Mouse (Mus musculus) thymus, postnatal 25 days (tissue): Measurements from ENCODE around the gene Aprt.

Experiments used
- DNase-seq: peaks from one replicate; pipeline ENCODE4 v3.0.0; 2022

The Aprt gene

GRCm38 (mm10) chr8:122558671-122559349 is 17.9 kb downstream of the Aprt start:
- DNase-seq, result no peak

GRCm38 (mm10) chr8:122557248-122558038 is 19.3 kb downstream of the Aprt start:
- DNase-seq, result peak; percentile 42

DNA sequence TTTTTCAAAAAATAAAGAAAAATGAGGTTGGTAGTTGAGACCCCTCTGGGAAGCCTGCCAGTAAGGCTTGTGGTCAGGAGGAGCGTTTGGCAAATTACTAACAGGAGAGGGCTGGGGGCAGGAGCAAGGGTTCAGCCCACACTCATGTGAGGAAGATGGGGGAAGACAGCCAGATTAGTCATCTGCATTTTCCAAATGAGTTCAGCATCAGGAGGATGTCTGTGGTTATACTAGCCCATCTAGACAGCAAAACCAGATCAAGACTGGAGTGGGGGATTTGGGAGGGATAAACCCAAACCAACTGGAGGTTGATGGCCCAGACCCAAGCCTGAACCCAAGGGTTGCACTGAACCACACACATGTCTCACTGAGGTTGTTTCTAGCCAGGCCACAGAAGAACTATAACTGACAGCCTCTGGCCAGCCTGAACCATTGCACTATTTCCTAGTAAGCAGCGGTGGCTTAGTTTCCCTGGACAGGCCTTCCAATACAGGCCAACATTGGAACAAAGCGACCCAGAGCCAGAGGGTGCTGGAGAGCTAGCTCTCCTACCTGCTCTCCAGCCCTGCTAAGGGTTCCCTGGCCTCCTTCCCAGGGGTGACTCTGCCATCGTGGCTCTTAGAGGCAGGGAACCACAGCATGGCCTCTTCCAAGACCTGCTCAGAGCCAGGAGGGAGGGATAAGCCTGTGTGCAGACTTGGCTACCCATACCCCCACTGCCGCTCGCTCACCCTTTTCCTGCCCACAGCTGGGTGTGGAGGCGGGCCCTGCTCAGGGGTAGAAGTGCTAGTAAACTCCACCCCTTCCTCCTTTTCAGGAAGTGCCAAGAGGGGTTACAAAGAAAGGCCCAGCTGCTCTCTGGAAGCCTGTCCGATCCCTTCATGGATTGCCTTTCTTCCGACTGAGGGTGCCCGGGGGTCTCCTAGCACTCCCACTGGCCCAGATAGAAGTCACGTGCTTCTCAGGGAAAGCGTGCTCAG is 20.4 kb downstream of the Aprt start:
- DNase-seq, result peak; percentile 89

DNA sequence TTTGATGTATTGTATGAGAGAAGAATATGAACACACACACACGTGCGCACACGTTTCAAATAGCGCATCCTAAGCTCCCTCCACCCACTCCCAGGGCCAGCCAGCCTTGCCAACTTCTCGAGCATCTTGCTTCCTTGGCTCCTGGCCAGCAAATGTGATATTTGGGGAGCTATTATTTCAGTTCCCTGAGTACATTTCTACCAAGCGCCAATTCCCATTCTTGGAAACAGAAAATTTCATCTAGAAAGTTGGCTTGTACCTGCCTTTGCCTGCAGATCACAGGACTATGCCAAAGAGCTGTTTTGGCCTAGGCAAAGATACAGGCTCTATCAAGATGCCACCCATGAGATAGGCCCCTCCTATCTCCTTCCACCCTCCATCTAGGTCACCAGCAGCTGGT is 21.9 kb downstream of the Aprt start:
- DNase-seq, result no peak

GRCm38 (mm10) chr8:122551265-122552051 is 25.3 kb downstream of the Aprt start, which contains the start of gene Piezo1:
Gene Piezo1 (minus strand): TSS chr8:122551329.
- DNase-seq, result peak; percentile 96

DNA sequence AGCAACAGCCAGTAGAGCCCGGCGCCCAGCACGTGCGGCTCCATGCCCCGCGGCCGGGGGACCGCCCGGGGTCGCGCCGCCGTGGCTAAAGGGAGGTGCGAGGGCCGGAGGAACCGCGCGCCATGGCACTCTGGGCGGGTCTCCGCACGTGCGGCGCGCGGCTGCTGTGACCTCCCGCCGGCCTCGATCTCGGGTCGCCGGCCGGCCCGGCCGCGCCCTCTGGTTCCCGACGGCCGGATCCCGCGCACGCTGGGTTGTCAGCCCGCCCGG is 25.8 kb downstream of the Aprt start:
- no peak for DNase-seq

DNA sequence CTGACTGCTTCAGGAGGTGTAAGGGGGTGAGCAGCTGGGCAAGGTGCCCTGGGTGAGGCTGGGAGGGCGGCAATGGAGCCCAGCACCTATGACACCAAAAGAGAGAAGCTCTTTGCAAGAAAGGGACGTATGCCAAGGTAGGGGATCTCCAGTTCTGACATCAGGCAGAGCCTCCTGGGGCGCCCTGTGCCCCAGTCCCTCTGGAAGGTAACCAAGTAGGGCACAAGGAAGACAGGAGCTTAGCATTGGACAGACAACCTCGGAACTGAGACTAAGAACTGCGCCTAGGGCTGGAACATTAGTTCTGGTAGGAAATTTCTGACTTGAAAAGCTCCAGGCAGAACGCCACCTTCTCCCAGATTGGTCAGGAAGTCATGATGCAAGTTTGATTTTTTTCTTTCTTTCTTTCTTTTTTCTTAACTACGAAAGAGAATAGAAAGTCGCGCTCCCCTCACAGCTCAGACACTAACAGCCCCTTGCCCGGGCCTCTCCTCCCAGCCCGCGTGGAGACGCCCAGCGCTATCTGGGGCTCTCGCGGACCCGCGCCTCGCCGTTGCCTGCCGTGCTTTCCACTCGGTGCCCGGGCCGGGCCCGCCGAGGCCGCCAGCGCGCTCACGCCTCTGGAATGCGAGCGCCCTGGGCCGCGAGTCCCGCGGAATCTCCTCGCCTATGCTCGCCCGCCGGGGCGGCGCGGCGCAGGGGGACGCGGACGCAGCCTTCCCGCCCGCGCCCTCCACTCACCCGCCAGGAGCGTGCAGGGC is 26.3 kb downstream of the Aprt start:
- peak; percentile 63 for DNase-seq

DNA sequence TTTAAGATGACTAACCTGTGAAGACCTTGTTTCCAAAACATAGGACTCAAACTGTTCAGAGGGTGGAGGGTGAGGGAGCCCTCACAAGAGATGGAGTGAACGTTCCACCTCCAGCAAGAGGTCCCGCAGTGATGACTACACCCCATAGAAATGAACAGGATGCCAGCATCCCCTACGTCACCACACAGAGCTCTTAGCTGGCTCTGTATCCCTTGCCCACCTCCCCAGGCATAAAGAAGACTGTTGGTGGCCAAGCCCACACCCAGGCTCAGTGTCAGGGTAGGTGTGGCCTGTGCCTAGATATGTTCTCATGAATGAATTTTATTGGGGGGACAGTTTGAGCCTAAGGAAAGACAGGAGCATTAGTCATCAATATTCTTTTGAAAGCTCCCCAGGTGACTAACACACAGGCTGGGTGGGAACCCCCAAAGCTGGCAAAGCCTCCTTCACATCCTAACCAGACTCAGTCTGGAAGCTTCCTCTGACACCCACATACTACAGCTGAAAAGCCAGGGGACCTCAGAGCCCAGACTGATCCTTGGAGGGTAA is 27.7 kb downstream of the Aprt start:
- DNase-seq, result no peak

DNA sequence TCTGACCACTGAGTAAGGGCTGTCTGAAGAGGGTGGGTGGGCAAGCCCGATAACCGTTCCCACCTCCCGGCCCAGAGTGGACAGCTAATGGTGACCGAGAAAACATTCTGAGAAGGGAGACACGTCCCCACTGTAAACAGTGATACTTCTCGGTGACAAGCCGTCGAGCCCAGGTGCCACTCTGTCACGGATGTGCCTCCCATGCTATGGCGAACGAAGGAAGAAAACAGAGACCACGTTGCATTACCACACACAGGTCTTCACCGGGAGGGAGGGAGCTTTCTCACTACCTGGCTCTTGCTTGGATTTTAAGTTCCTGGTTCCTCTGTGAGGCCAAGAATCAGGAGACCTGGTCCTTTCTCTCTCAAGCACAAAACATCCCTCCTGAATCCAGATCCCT is 28.4 kb downstream of the Aprt start:
- no peak for DNase-seq

GRCm38 (mm10) chr8:122547815-122548214 is 28.9 kb downstream of the Aprt start:
- peak; percentile 56 for DNase-seq

DNA sequence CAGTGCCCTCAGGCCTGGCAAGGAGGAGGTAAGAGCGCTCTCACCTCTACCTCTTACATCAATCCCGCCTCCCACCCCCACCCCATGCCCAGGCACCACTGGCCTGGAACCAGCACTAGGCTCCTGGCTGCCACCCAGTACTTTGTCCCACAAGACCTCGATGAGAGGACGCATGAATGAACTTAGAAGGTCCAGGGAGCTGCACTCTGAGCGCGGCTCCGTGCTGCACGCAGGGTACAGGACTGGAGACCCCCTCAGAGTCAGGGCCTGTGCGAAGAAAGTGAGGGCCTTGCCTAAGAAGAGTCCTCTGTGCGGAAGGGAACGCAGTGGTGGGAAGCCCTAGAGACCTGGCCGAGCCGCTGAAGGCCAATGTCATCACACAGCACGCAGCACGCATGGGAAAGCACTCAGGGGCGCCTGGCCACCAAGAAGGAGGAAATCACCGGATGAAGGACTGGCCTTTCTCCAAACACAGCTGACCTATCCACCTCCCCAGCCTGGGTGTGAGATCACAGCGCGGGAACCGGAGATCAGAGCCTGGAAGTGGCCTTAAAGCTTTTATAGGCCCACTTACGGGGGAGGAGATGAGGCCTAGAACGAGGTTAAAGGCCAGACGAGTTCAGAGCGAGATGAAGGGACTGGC is 29.8 kb downstream of the Aprt start:
- DNase-seq, result no peak

DNA sequence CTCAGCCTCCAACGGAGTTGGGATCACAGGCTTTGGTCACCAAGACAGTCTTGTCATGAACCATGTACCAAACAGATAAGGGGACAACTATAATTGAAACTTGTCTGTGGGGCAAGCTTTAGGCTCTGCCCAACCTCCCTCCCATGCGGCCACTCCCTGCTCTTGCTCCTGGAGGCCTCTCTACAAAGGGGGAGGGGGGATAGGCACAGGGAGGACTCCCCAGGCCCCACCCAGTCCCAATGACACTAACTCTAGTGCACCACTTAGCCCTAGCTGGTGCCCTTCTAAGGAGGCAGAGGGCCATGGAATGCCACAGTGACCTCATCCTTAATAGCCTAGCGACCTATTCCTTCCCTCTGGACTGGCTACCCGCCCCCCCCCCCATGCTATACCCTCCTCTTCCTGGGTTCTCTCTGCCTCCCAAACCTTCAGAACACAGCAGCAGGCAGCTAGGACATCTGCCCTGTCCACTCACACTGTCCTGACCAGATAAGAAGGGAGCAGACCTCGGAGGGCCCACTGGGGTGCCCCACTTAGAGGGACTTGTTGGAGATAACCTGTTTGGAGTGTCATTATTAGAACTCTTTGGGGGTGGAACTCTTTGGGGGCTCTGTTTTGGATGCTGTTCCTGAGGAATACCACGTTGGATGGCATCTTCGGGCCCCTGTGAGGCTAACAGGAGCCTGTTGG is 30.5 kb downstream of the Aprt start:
- no peak for DNase-seq

- no peak for DNase-seq
Measured at GRCm38 (mm10) chr8:122544138-122544537, 32.6 kb downstream of the Aprt start.

DNA sequence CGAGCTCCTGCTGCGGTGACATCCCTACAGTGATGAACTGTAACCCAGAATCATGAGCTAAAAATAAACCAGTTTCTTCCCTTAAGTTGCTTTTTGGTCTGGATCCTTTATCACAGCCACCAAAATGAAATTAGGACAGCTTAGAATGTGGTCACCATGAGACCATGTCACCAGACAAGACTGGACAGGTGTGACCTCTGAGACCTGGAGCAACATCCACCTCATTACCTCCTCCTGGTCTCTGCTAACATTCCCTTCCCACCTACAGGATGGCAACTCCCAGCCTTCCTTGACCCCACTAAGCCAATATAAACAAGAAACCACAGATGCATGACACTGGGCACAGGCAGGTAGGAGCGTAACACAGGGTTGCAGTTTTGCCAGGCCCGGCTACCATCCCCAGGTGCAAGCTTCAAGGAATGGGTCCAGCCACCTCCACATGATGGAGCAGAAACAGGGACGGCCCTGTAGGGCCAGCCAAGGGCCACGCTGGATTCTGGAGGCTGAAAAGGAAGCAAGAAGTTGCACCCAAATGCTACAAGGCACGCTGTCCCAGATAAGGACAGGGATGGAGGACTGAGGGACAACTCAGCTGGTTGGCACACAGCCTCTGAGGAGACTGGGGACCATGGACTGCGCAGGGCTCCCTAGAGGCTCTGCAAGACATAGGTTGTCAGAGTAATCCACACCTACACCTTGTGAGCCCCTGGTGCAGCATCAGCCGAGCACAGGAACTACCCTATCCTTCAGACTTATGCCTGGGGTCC is 38.2 kb downstream of the Aprt start:
- DNase-seq, result no peak

DNA sequence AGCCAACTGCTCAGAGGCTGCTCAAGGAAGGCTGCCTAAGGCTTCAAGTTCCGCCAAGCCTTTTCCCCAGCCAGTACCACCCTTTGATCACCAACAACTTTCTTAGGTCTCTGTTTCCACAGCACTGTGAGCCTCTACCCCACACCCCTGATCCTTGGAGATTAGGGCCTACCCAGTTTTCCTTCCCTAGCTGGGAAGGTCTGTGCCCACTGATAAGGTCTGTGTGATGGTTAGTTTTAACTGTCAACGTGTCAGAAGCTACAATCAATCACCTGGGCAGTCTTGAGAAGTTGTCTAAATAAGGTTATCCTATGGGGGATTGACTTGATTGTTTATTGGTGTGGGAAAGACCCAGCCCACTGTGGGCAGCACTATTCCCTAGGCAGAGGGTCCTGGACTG is 38.9 kb downstream of the Aprt start:
- DNase-seq, result no peak

- DNase-seq, result no peak
Measured at GRCm38 (mm10) chr8:122537033-122537432, 39.7 kb downstream of the Aprt start.

GRCm38 (mm10) chr8:122531312-122531711 is 45.4 kb downstream of the Aprt start:
- no peak for DNase-seq

- no peak for DNase-seq
Measured at GRCm38 (mm10) chr8:122529159-122529558, 47.5 kb downstream of the Aprt start.

GRCm38 (mm10) chr8:122527937-122528336 is 48.8 kb downstream of the Aprt start:
- DNase-seq, result no peak
